Mouse (Mus musculus): Measurements from ENCODE around the gene Med7.

Med7 gene

GRCm38 (mm10) chr11:46436760-46437458, at the start of gene Med7:
Med7 (plus strand) TSS chr11:46436925.
- peak; percentile 98 for DNase-seq (ENCODE audit: low spot score in 2 of 2)

- DNase-seq (ENCODE audit: low spot score in 2 of 2), result no peak
Measured at GRCm38 (mm10) chr11:46387061-46387460, 49.7 kb upstream of the Med7 start.

- no peak for DNase-seq (ENCODE audit: low spot score in 2 of 2)
Measured at GRCm38 (mm10) chr11:46388438-46388837, 48.3 kb upstream of the Med7 start.

GRCm38 (mm10) chr11:46389336-46390117, 47.2 kb upstream of the Med7 start, which contains the start of gene Itk:
Itk (minus strand) TSS chr11:46389515.
- no peak for DNase-seq (ENCODE audit: low spot score in 2 of 2)

GRCm38 (mm10) chr11:46390621-46391020, 46.1 kb upstream of the Med7 start:
- DNase-seq (ENCODE audit: low spot score in 2 of 2), result no peak

GRCm38 (mm10) chr11:46392890-46393289, 43.8 kb upstream of the Med7 start:
- no peak for DNase-seq (ENCODE audit: low spot score in 2 of 2)

GRCm38 (mm10) chr11:46393413-46393812, 43.3 kb upstream of the Med7 start:
- DNase-seq (ENCODE audit: low spot score in 2 of 2), result no peak

- DNase-seq (ENCODE audit: low spot score in 2 of 2), result no peak
Measured at GRCm38 (mm10) chr11:46395088-46395487, 41.6 kb upstream of the Med7 start.

GRCm38 (mm10) chr11:46395698-46396097, 41.0 kb upstream of the Med7 start:
- DNase-seq (ENCODE audit: low spot score in 2 of 2), result no peak

- DNase-seq (ENCODE audit: low spot score in 2 of 2), result no peak
Measured at GRCm38 (mm10) chr11:46396167-46396859, 40.4 kb upstream of the Med7 start, which contains the start of gene Fam71b. Fam71b (plus strand) TSS chr11:46396559.

GRCm38 (mm10) chr11:46396860-46397179, 39.9 kb upstream of the Med7 start:
- no peak for DNase-seq (ENCODE audit: low spot score in 2 of 2)

- no peak for DNase-seq (ENCODE audit: low spot score in 2 of 2)
Measured at GRCm38 (mm10) chr11:46397900-46398299, 38.8 kb upstream of the Med7 start.

GRCm38 (mm10) chr11:46398473-46398872, 38.3 kb upstream of the Med7 start:
- DNase-seq (ENCODE audit: low spot score in 2 of 2), result no peak

GRCm38 (mm10) chr11:46398933-46399383, 37.8 kb upstream of the Med7 start:
- no peak for DNase-seq (ENCODE audit: low spot score in 2 of 2)

- DNase-seq (ENCODE audit: low spot score in 2 of 2), result no peak
Measured at GRCm38 (mm10) chr11:46401555-46401954, 35.2 kb upstream of the Med7 start.

- DNase-seq (ENCODE audit: low spot score in 2 of 2), result no peak
Measured at GRCm38 (mm10) chr11:46404986-46405385, 31.7 kb upstream of the Med7 start.

- no peak for DNase-seq (ENCODE audit: low spot score in 2 of 2)
Measured at GRCm38 (mm10) chr11:46406721-46407120, 30.0 kb upstream of the Med7 start.

- no peak for DNase-seq (ENCODE audit: low spot score in 2 of 2)
Measured at GRCm38 (mm10) chr11:46410018-46410563, 26.6 kb upstream of the Med7 start.

- no peak for DNase-seq (ENCODE audit: low spot score in 2 of 2)
Measured at GRCm38 (mm10) chr11:46418438-46418837, 18.3 kb upstream of the Med7 start.

- DNase-seq (ENCODE audit: low spot score in 2 of 2), result no peak
Measured at GRCm38 (mm10) chr11:46418860-46419259, 17.9 kb upstream of the Med7 start.

GRCm38 (mm10) chr11:46421086-46421888, 15.4 kb upstream of the Med7 start:
- DNase-seq (ENCODE audit: low spot score in 2 of 2), result no peak
